Mouse (Mus musculus) CH12.LX (cell line): Measurements from ENCODE around the gene Stk10. TPM values are rescaled to one million over a fixed set of nuclear protein-coding genes. Genes with fewer than 3 reads are reported as not detected.

Source experiments
- DNase-seq: peaks from one replicate; pipeline ENCODE4 v3.0.0-alpha.2; 2013; ENCODE audit errors: extremely low read depth
- H3K27ac ChIP-seq: 2 replicates; pipeline ENCODE4 v1.5.1; 2012; ENCODE audit warnings: low read depth, mild to moderate bottlenecking, control low read depth, moderate library complexity; ENCODE audit not compliant: insufficient read depth
- H3K27me3 ChIP-seq: replicated peaks from 2 replicates; pipeline ENCODE3; 2012; ENCODE audit warnings: inconsistent platforms
- H3K36me3 ChIP-seq, 2 experiments: replicated peaks in 1 of 2; 2 replicates each; pipeline versions ENCODE3 to v1.6.1; 2012; ENCODE audit warnings: inconsistent platforms in 1 of 2, low read length in 1 of 2, mild to moderate bottlenecking in 1 of 2, mixed read lengths in 1 of 2, moderate library complexity in 1 of 2; ENCODE audit not compliant: control insufficient read depth in 1 of 2, insufficient read depth in 1 of 2
- H3K4me1 ChIP-seq, 2 experiments: 2 replicates each; pipeline ENCODE4 v1.6.1; 2012; ENCODE audit warnings: inconsistent platforms in 1 of 2, moderate library complexity in 1 of 2; ENCODE audit not compliant: insufficient read depth in 2 of 2, control insufficient read depth in 1 of 2
- H3K4me2 ChIP-seq: 2 replicates; pipeline ENCODE4 v1.6.1; 2012; ENCODE audit warnings: low read depth, mild to moderate bottlenecking, control low read depth; ENCODE audit not compliant: poor library complexity, insufficient read depth, severe bottlenecking
- H3K4me3 ChIP-seq, 3 experiments: fragments of 150-350 bp in 1 of 3; sonication (generic) in 1 of 3; replicated peaks in 1 of 3; 2 replicates each; pipeline versions ENCODE3 to v1.5.1; 2011 to 2012; ENCODE audit warnings: low read depth in 2 of 3, low read length in 2 of 3, mild to moderate bottlenecking in 2 of 3, moderate library complexity in 2 of 3, control low read depth in 1 of 3, improper control_type of control experiment in 1 of 3, inconsistent platforms in 1 of 3, mixed read lengths in 1 of 3; ENCODE audit not compliant: poor library complexity in 1 of 3
- H3K79me2 ChIP-seq: replicated peaks from 2 replicates; pipeline ENCODE4 v1.6.1; 2012; ENCODE audit warnings: mild to moderate bottlenecking, moderate library complexity; ENCODE audit not compliant: control insufficient read depth, poor library complexity, insufficient read depth, severe bottlenecking; ENCODE audit errors: extremely low read depth
- H3K9ac ChIP-seq: 2 replicates; pipeline ENCODE4 v1.6.1; 2012; ENCODE audit warnings: low read depth, mild to moderate bottlenecking, control low read depth, moderate library complexity; ENCODE audit not compliant: insufficient read depth
- H3K9me3 ChIP-seq: replicated peaks from 2 replicates; pipeline ENCODE3; 2012; ENCODE audit warnings: low read length, inconsistent platforms, mixed read lengths
- CHD2 ChIP-seq: IDR thresholded peaks from 2 replicates; pipeline ENCODE4 v1.6.1; 2011; ENCODE audit warnings: low read length, improper control_type of control experiment
- CTCF ChIP-seq, 2 experiments: IDR thresholded peaks in 1 of 2; conservative IDR thresholded peaks in 1 of 2; 2 replicates each; pipeline ENCODE4 v1.5.1; 2011 to 2012; ENCODE audit warnings: low read depth in 2 of 2, low read length in 2 of 2, improper control_type of control experiment in 1 of 2, inconsistent platforms in 1 of 2, mild to moderate bottlenecking in 1 of 2, moderate library complexity in 1 of 2
- E2F4 ChIP-seq: IDR thresholded peaks from 2 replicates; pipeline ENCODE4 v1.6.1; 2011; ENCODE audit warnings: low read depth, low read length, improper control_type of control experiment; ENCODE audit not compliant: insufficient replicate concordance
- EP300 ChIP-seq: IDR thresholded peaks from 2 replicates; pipeline ENCODE4 v1.6.1; 2011; ENCODE audit warnings: low read length, improper control_type of control experiment
- GABPA ChIP-seq: IDR thresholded peaks from 2 replicates; pipeline ENCODE4 v1.6.1; 2012; ENCODE audit warnings: low read depth, low read length, improper control_type of control experiment, inconsistent platforms; ENCODE audit not compliant: insufficient replicate concordance
- HCFC1 ChIP-seq: IDR thresholded peaks from 2 replicates; pipeline ENCODE4 v1.6.1; 2012; ENCODE audit warnings: low read depth, mild to moderate bottlenecking, inconsistent platforms, low read length, improper control_type of control experiment
- IRF4 ChIP-seq: IDR thresholded peaks from 2 replicates; pipeline ENCODE4 v1.6.1; 2014; ENCODE audit warnings: low read depth, mild to moderate bottlenecking, inconsistent platforms, low read length, improper control_type of control experiment
- JUN ChIP-seq: IDR thresholded peaks from 2 replicates; pipeline ENCODE4 v1.6.1; 2011; ENCODE audit warnings: low read depth, mild to moderate bottlenecking, low read length, improper control_type of control experiment, moderate library complexity; ENCODE audit not compliant: insufficient read depth
- JUND ChIP-seq: conservative IDR thresholded peaks from 2 replicates; pipeline ENCODE4 v1.6.1; 2011; ENCODE audit warnings: low read depth, low read length, improper control_type of control experiment
- MAFK ChIP-seq: IDR thresholded peaks from 2 replicates; pipeline ENCODE4 v1.6.1; 2011; ENCODE audit warnings: low read length, improper control_type of control experiment; ENCODE audit not compliant: insufficient replicate concordance
- MAZ ChIP-seq: IDR thresholded peaks from 2 replicates; pipeline ENCODE4 v1.6.1; 2012; ENCODE audit warnings: low read depth, mild to moderate bottlenecking, inconsistent platforms, low read length, improper control_type of control experiment, moderate library complexity
- MEF2A ChIP-seq: IDR thresholded peaks from 2 replicates; pipeline ENCODE4 v1.6.1; 2014; ENCODE audit warnings: low read depth, mild to moderate bottlenecking, inconsistent platforms, low read length, improper control_type of control experiment, borderline replicate concordance
- MYC ChIP-seq: IDR thresholded peaks from 2 replicates; pipeline ENCODE4 v1.6.1; 2011; ENCODE audit warnings: low read depth, mild to moderate bottlenecking, improper control_type of control experiment, low read length
- NELFE ChIP-seq: IDR thresholded peaks from 2 replicates; pipeline ENCODE4 v1.6.1; 2011; ENCODE audit warnings: low read depth, low read length, improper control_type of control experiment
- NRF1 ChIP-seq: IDR thresholded peaks from 2 replicates; pipeline ENCODE4 v1.6.1; 2014; ENCODE audit warnings: low read depth, mild to moderate bottlenecking, inconsistent platforms, low read length, improper control_type of control experiment, moderate library complexity
- PAX5 ChIP-seq: IDR thresholded peaks from 2 replicates; pipeline ENCODE4 v1.6.1; 2012; ENCODE audit warnings: low read length, inconsistent platforms, mixed read lengths
- POLR2A ChIP-seq: IDR thresholded peaks from 2 replicates; pipeline ENCODE4 v1.6.1; 2011; ENCODE audit warnings: low read depth, mild to moderate bottlenecking, improper control_type of control experiment, low read length
- RAD21 ChIP-seq: IDR thresholded peaks from 2 replicates; pipeline ENCODE4 v1.6.1; 2011; ENCODE audit warnings: low read depth, mild to moderate bottlenecking, low read length, improper control_type of control experiment, moderate library complexity
- SIN3A ChIP-seq: IDR thresholded peaks from 2 replicates; pipeline ENCODE4 v1.6.1; 2012; ENCODE audit warnings: low read length, improper control_type of control experiment, inconsistent platforms
- SMC3 ChIP-seq: IDR thresholded peaks from 2 replicates; pipeline ENCODE4 v1.6.1; 2011; ENCODE audit warnings: low read depth, low read length, improper control_type of control experiment
- TBP ChIP-seq: conservative IDR thresholded peaks from 2 replicates; pipeline ENCODE4 v1.6.1; 2011; ENCODE audit warnings: low read depth, low read length, improper control_type of control experiment
- UBTF ChIP-seq: IDR thresholded peaks from 2 replicates; pipeline ENCODE4 v1.6.1; 2012; ENCODE audit warnings: low read depth, mild to moderate bottlenecking, inconsistent platforms, low read length, improper control_type of control experiment, moderate library complexity
- USF1 ChIP-seq: IDR thresholded peaks from 2 replicates; pipeline ENCODE4 v1.6.1; 2014; ENCODE audit warnings: low read depth, mild to moderate bottlenecking, inconsistent platforms, low read length, improper control_type of control experiment
- ZC3H11A ChIP-seq: IDR thresholded peaks from 2 replicates; pipeline ENCODE4 v1.6.1; 2012; ENCODE audit warnings: low read depth, mild to moderate bottlenecking, inconsistent platforms, low read length, improper control_type of control experiment
- ZNF384 ChIP-seq: IDR thresholded peaks from 2 replicates; pipeline ENCODE4 v1.6.1; 2012; ENCODE audit warnings: low read depth, low read length, improper control_type of control experiment, inconsistent platforms
- dilution Hi-C: fragments of 300-500 bp; cut with MboI; formaldehyde crosslinking; loops from 2 replicates; pipeline ENCODE4 v1.14.3; 2020; ENCODE audit warnings: low sequenced_read_pairs; ENCODE audit not compliant: extremely low pct_unique_long_range_greater_than_20kb, extremely low pct_ligation_motif_present
- in situ Hi-C: fragments of 300-500 bp; cut with MboI; formaldehyde crosslinking; loops from 3 replicates; pipeline ENCODE4 v1.14.3; 2019; ENCODE audit warnings: low sequenced_read_pairs, low pct_ligation_motif_present, low pct_unique_long_range_greater_than_20kb, mixed read lengths
- polyA plus RNA-seq: library from polyadenylated mRNA; unstranded; fragments of >175 nt; gene quantifications from 2 replicates; pipeline ENCODE4 v1.2.1, GENCODE M21; 2012; ENCODE audit warnings: low read depth; ENCODE audit not compliant: insufficient read length
- total RNA-seq, 2 experiments: library from RNA; depleted of rRNA; stranded (reverse); fragments of 300-350 nt in 1 of 2; fragments of >200 nt in 1 of 2; gene quantifications; 2 replicates each; pipeline ENCODE4 v1.2.3; 2012 to 2014

Stk10 gene
- total and polyA plus RNA-seq, 3 experiments: 20.0 to 40.3 (median 23.2) TPM

DNA sequence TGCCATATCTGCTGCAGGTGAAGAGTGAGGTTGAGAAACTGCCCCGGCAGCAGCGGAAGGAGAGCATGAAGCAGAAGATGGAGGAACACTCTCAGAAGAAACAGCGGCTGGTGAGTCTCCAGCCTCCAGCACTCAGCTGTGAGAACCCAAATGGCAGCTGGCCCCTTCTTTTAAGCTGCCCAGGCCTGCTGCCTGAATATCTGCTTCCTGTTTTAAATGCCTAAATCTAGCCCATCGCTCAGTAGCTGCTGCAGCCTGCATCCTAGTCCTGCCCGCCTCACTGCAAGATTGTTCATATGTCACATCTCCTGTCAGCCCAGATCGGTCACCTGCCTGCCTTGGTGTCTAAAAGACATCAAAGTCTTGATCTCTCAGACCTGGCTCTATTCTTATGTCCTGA, 77.5 kb downstream of the Stk10 start:
- dilution Hi-C loops: no loop called here
- no peak overlapping the region for H3K9ac ChIP-seq

GRCm38 (mm10) chr11:32612304-32612703, 79.2 kb downstream of the Stk10 start:
- H3K4me2 ChIP-seq: no peak overlapping the region
- in situ Hi-C loops (loop anchor here (25.0 kb wide), 1 partner anchor 525 kb away; the partner anchor contains the start of gene Fgf18), dilution Hi-C loops (no loop called here)
- no peaks in the 10 kb centered on the region for H3K27me3 ChIP-seq
- no peak for DNase-seq
- no peak overlapping the region for H3K4me3 ChIP-seq
- TF ChIP-seq POLR2A (no peak), CTCF (conservative IDR thresholded peaks at IDR 0.05 in 1 of 2, IDR thresholded peaks at IDR 0.05 in 1 of 2; ENCODE audit: low read depth in 2 of 2, low read length in 2 of 2) (no peak; a peak in 1 of 4 replicates), MAFK (no peak), MYC (no peak), TBP (no peak), MEF2A (no peak), CHD2 (no peak), NRF1 (no peak), JUND (no peak), SMC3 (no peak), USF1 (no peak), NELFE (no peak), IRF4 (no peak), PAX5 (no peak)
- no peak overlapping the region for H3K27ac ChIP-seq
- H3K4me1 ChIP-seq: peaks cover 0 to 3% of the 10 kb centered on the region in 2 experiments; a peak in 2 of 4 replicates
- peaks cover 52 to 78% of the 10 kb centered on the region in 2 experiments for H3K36me3 ChIP-seq
- H3K9ac ChIP-seq: no peak overlapping the region
- no peaks in the 10 kb centered on the region for H3K9me3 ChIP-seq
- no peaks in the 10 kb centered on the region for H3K79me2 ChIP-seq

More for the DNA sequence above, 77.5 kb downstream of the Stk10 start:
- no peaks in the 10 kb centered on the region for H3K27me3 ChIP-seq
- in situ Hi-C loops: loop anchor here (25.0 kb wide), 1 partner anchor 527 kb away; the partner anchor contains the start of gene Fgf18
- H3K4me2 ChIP-seq: no peak overlapping the region
- H3K4me1 ChIP-seq: peaks cover 0 to 14% of the 10 kb centered on the region in 2 experiments; a peak in 2 of 4 replicates
- peaks cover 2% of the 10 kb centered on the region for H3K9me3 ChIP-seq
- H3K27ac ChIP-seq: no peak overlapping the region
- peaks cover 46 to 73% of the 10 kb centered on the region in 2 experiments for H3K36me3 ChIP-seq
- DNase-seq: no peak
- H3K4me3 ChIP-seq: no peak overlapping the region
- no peaks in the 10 kb centered on the region for H3K79me2 ChIP-seq
- no peak for TF ChIP-seq PAX5
- TF ChIP-seq SMC3: no peak
- no peak for TF ChIP-seq MYC
- TF ChIP-seq EP300: no peak
- TF ChIP-seq UBTF: no peak
- TF ChIP-seq RAD21: no peak
- no peak for TF ChIP-seq GABPA
- TF ChIP-seq USF1: no peak
- no peak for TF ChIP-seq CHD2
- TF ChIP-seq HCFC1: no peak
- no peak for TF ChIP-seq CTCF (conservative IDR thresholded peaks at IDR 0.05 in 1 of 2, IDR thresholded peaks at IDR 0.05 in 1 of 2; ENCODE audit: low read depth in 2 of 2, low read length in 2 of 2)
- TF ChIP-seq MAFK: no peak
- no peak for TF ChIP-seq ZC3H11A
- no peak for TF ChIP-seq ZNF384
- TF ChIP-seq JUN: no peak
- no peak for TF ChIP-seq MAZ
- TF ChIP-seq MEF2A: no peak
- no peak for TF ChIP-seq SIN3A
- TF ChIP-seq E2F4: no peak
